In the genomic region with DNA sequence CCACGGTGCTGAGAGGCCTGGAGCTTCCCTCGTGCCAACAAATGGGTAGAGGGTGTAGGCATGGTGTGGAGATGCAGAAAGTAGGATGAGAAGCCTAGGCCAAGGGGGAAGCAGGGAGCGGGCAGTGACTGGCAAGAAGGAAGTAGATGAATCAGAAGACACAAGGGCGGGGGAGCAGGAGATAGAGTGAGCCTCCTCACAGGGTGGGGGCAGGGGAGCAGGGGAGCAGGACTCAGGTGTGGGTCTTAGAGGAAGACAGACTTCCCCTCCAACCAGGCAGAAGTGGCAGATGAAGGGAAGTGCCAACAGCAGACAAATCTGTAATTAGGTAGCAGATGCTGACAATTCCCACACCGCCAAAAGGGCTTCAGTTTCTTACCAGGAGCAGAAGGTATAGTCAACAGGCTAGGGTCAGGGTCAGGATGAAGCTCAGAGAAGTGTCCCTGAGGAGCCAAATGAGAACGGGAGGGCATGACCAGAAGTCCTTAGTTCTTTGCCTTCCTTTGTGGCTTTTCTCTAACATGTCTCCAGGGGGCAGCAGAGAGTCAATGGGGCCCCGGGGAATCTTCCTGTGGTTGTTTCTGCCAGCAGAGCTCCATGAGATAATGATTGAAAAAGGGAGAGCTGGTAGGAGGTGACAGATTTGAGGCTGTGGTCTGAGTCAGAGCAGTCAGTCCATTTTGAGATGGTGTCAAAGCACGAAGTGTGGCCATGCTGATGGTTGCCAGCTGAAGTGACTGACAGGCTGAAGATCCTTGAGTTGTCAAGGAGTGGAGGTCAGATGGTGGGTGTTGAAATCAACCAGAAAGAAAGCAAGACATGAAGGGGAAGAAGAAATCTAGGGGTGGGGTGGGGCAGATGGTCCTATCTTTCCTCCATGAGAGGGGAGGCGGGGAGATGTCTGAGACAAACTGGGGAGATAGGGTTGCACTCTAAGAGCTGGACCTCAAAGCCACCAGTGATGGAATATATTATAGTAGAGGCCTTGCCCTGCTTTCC, we compare ENCODE assay signal across 9 mouse cellular contexts. TPM values are rescaled to one million over a fixed set of nuclear protein-coding genes. Genes with fewer than 3 reads are reported as not detected.
A peak's percentile ranks its signal among the peaks of the same experiment; 100 is the strongest.
DNase-seq lines count a peak whose midpoint lies in the region; ATAC-seq and TF ChIP-seq lines count a peak whose summit lies in the region.
"Had no signal": no experiment of that assay in that cellular context is flagged by ENCODE, and none has a peak within 500 bp of the region (broad histone marks: within the 10 kb centered on the region; RNA-seq: fewer than 3 reads in every experiment).

No protein-coding gene starts in this region.

- no peak for ATAC-seq in intestine, embryonic 14.5 days (replicated peaks; ENCODE audit: low FRiP score, low TSS enrichment, low read depth)
- no peak for ATAC-seq in intestine, embryonic 16.5 days
- ATAC-seq in G1E (ENCODE audit: extremely low read depth, insufficient number of reproducible peaks, low FRiP score, poor library complexity, severe bottlenecking), result no peak

- H3K36me3 ChIP-seq in intestine, embryonic 14.5 days (ENCODE audit: control insufficient read depth, insufficient read depth, low read length), result peaks cover 64% of the 10 kb centered on the region
- peaks cover 9% of the 10 kb centered on the region for H3K36me3 ChIP-seq in intestine, embryonic 16.5 days (ENCODE audit: control insufficient read depth, insufficient read depth, low read length)
- peaks cover 99% of the 10 kb centered on the region for H3K36me3 ChIP-seq in G1E (replicated peaks)
- peaks cover 84% of the 10 kb centered on the region for H3K36me3 ChIP-seq in macrophage (ENCODE audit: inconsistent target)

- peak; percentile 74 for DNase-seq in intestine, embryonic 14.5 days (ENCODE audit: low spot score)
- DNase-seq in A20 (ENCODE audit: low read depth, low spot score), result peak; percentile 64
- DNase-seq in G1E (ENCODE audit: low spot score), result peak; percentile 59
- peak; percentile 67 to 70 for DNase-seq in cerebellum, postnatal 10 days
- DNase-seq in kidney, postnatal 10 days, result peak; percentile 69
- peak; percentile 72 for DNase-seq in thymus, postnatal 14 days

- 69% methylated on average over 9 of the region's 9 CpGs for WGBS in intestine, embryonic 14.5 days
- 67% methylated on average over 9 of the region's 9 CpGs for WGBS in intestine, embryonic 16.5 days
- WGBS in macrophage (ENCODE audit: missing documents), result 24% methylated on average over 9 of the region's 9 CpGs

- no peak overlapping the region for H3K4me2 ChIP-seq in intestine, embryonic 14.5 days (ENCODE audit: low read length)
- no peak overlapping the region for H3K4me2 ChIP-seq in intestine, embryonic 16.5 days (ENCODE audit: low read depth, low read length)
- H3K4me2 ChIP-seq: limb, embryonic 13.5 days had no signal

- no peak overlapping the region for H3K4me3 ChIP-seq in intestine, embryonic 14.5 days (ENCODE audit: low read depth, low read length)
- no peak overlapping the region for H3K4me3 ChIP-seq in intestine, embryonic 16.5 days (ENCODE audit: low read length)
- H3K4me3 ChIP-seq in G1E (ENCODE audit: low read depth, low read length), result no peak overlapping the region
- H3K4me3 ChIP-seq in macrophage (ENCODE audit: inconsistent target), result no peak overlapping the region
- H3K4me3 ChIP-seq: limb, embryonic 13.5 days had no signal

- no peaks in the 10 kb centered on the region for H3K4me1 ChIP-seq in intestine, embryonic 14.5 days (replicated peaks; ENCODE audit: control insufficient read depth, insufficient read depth, low read length)
- H3K4me1 ChIP-seq in intestine, embryonic 16.5 days (ENCODE audit: control insufficient read depth, insufficient read depth, low read length), result no peaks in the 10 kb centered on the region
- peaks cover 22% of the 10 kb centered on the region for H3K4me1 ChIP-seq in G1E (ENCODE audit: insufficient read depth, low read depth, low read length)
- H3K4me1 ChIP-seq: limb, embryonic 13.5 days had no signal

- H3K9me3 ChIP-seq in intestine, embryonic 14.5 days (ENCODE audit: control insufficient read depth, low read length), result no peaks in the 10 kb centered on the region
- H3K9me3 ChIP-seq in intestine, embryonic 16.5 days (ENCODE audit: control insufficient read depth, low read length), result no peaks in the 10 kb centered on the region
- H3K9me3 ChIP-seq in G1E (replicated peaks), result no peaks in the 10 kb centered on the region
- H3K9me3 ChIP-seq: limb, embryonic 13.5 days had no signal

- no peak overlapping the region for H3K27ac ChIP-seq in intestine, embryonic 14.5 days (ENCODE audit: low read depth)
- H3K27ac ChIP-seq in intestine, embryonic 16.5 days (ENCODE audit: low read length), result no peak overlapping the region
- H3K27ac ChIP-seq in macrophage, result peak overlapping the region; percentile 82
- H3K27ac ChIP-seq: limb, embryonic 13.5 days had no signal

- no peak overlapping the region for H3K9ac ChIP-seq in intestine, embryonic 14.5 days (ENCODE audit: low read length)
- H3K9ac ChIP-seq in intestine, embryonic 16.5 days (ENCODE audit: low read depth, low read length), result no peak overlapping the region
- H3K9ac ChIP-seq: limb, embryonic 13.5 days had no signal

- no peaks in the 10 kb centered on the region for H3K27me3 ChIP-seq in intestine, embryonic 14.5 days (replicated peaks; ENCODE audit: control insufficient read depth, insufficient read depth, low read length)
- no peaks in the 10 kb centered on the region for H3K27me3 ChIP-seq in intestine, embryonic 16.5 days (replicated peaks; ENCODE audit: control insufficient read depth, insufficient read depth, low read length)
- no peaks in the 10 kb centered on the region; the same call in 1 of the 2 replicates for H3K27me3 ChIP-seq in G1E (ENCODE audit: insufficient read depth, low read length)
- H3K27me3 ChIP-seq: limb, embryonic 13.5 days had no signal

- peak; percentile 84 for TF ChIP-seq CTCF in G1E (IDR thresholded peaks at IDR 0.05; ENCODE audit: low read depth, low read length)

- H3K79me2 ChIP-seq in macrophage (ENCODE audit: inconsistent target), result no peaks in the 10 kb centered on the region; the same call in 1 of the 2 replicates

RNA-seq across cellular contexts. Expression of gene Islr2, which starts 22.1 kb away (rescaled TPM):
- polyA plus RNA-seq in intestine, embryonic 14.5 days (2014; fragmentation: Nextera tagmentation; extraction: Ambion mirVana), result 1.7 and 1.8 TPM in 2 replicates
- polyA plus RNA-seq in intestine, embryonic 16.5 days (2015; fragmentation: Nextera tagmentation; extraction: Ambion mirVana), result 0.83 and 1.0 TPM in 2 replicates
- total RNA-seq in G1E (2014; fragmentation: Nextera tagmentation) (not detected in 2 replicates), G1E (2017) (0.11 TPM in 1 of 2 replicates, not detected in the other)
- polyA plus RNA-seq in G1E (2012) (0.03 and 0.04 TPM in 2 replicates), macrophage (2018) (not detected in 3 replicates)
- total RNA-seq in macrophage (2018; cell fraction: chromatin; rRNA removed), result 1 to 10 TPM in 1 of 26 experiments, under 1 TPM in 4, not detected in 21; 0.18 to 1.4 (median 0.41) TPM
- under 1 TPM in 3 of 26 experiments, not detected in 23; 0.04 to 0.24 (median 0.05) TPM for total RNA-seq in macrophage (2018; cell fraction: cytosol; rRNA removed)
- total RNA-seq in macrophage (2018; cell fraction: nucleus; rRNA removed), result 1 to 10 TPM in 2 of 26 experiments, under 1 TPM in 7, not detected in 17; 0.15 to 2.3 (median 0.26) TPM

RNA-seq across cellular contexts. Expression of gene Islr, which starts 22.1 kb away (rescaled TPM):
- 65.5 and 71.3 TPM in 2 replicates for polyA plus RNA-seq in intestine, embryonic 14.5 days (2014; fragmentation: Nextera tagmentation; extraction: Ambion mirVana)
- 70.7 and 77.5 TPM in 2 replicates for polyA plus RNA-seq in intestine, embryonic 16.5 days (2015; fragmentation: Nextera tagmentation; extraction: Ambion mirVana)
- total RNA-seq in G1E (2014; fragmentation: Nextera tagmentation) (not detected in 2 replicates), G1E (2017) (0.12 and 0.22 TPM in 2 replicates)
- polyA plus RNA-seq in G1E (2012) (not detected in 2 replicates), macrophage (2018) (not detected in 3 replicates)
- 1 to 10 TPM in 1 of 26 experiments, not detected in 25; 8.1 TPM for total RNA-seq in macrophage (2018; cell fraction: chromatin; rRNA removed)
- under 1 TPM in 3 of 26 experiments, not detected in 23; 0.07 TPM for total RNA-seq in macrophage (2018; cell fraction: cytosol; rRNA removed)
- total RNA-seq in macrophage (2018; cell fraction: nucleus; rRNA removed), result 1 to 10 TPM in 1 of 26 experiments, not detected in 25; 1.7 TPM

RNA-seq across cellular contexts. Expression of gene Pml, which starts 23.4 kb away (rescaled TPM):
- 16.9 and 17.7 TPM in 2 replicates for polyA plus RNA-seq in intestine, embryonic 14.5 days (2014; fragmentation: Nextera tagmentation; extraction: Ambion mirVana)
- polyA plus RNA-seq in intestine, embryonic 16.5 days (2015; fragmentation: Nextera tagmentation; extraction: Ambion mirVana), result 12.4 and 13.7 TPM in 2 replicates
- total RNA-seq in G1E (2014; fragmentation: Nextera tagmentation), result 101 and 108 TPM in 2 replicates
- total RNA-seq in G1E (2017), result 19.0 and 22.3 TPM in 2 replicates
- 163 and 217 TPM in 2 replicates for polyA plus RNA-seq in G1E (2012)
- total RNA-seq in macrophage (2018; cell fraction: chromatin; rRNA removed), result 100 to 1,000 TPM in 20 of 26 experiments, 10 to 100 TPM in 6; 41.8 to 438 (median 201) TPM
- 100 to 1,000 TPM in 8 of 26 experiments, 10 to 100 TPM in 18; 24.3 to 136 (median 65.2) TPM for total RNA-seq in macrophage (2018; cell fraction: cytosol; rRNA removed)
- 100 to 1,000 TPM in 21 of 26 experiments, 10 to 100 TPM in 5; 55.4 to 358 (median 161) TPM for total RNA-seq in macrophage (2018; cell fraction: nucleus; rRNA removed)
- polyA plus RNA-seq in macrophage (2018), result 34.6 to 63.1 TPM (median 37.1 TPM) in 3 replicates

RNA-seq across cellular contexts. Expression of gene Stoml1, which starts 26.8 kb away (rescaled TPM):
- 21.3 and 22.9 TPM in 2 replicates for polyA plus RNA-seq in intestine, embryonic 14.5 days (2014; fragmentation: Nextera tagmentation; extraction: Ambion mirVana)
- 21.1 and 22.4 TPM in 2 replicates for polyA plus RNA-seq in intestine, embryonic 16.5 days (2015; fragmentation: Nextera tagmentation; extraction: Ambion mirVana)
- total RNA-seq in G1E (2014; fragmentation: Nextera tagmentation) (7.4 and 8.6 TPM in 2 replicates), G1E (2017) (6.9 and 8.8 TPM in 2 replicates)
- polyA plus RNA-seq in G1E (2012) (6.0 and 6.4 TPM in 2 replicates), macrophage (2018) (18.3 to 33.2 TPM (median 18.3 TPM) in 3 replicates)
- total RNA-seq in macrophage (2018; cell fraction: chromatin; rRNA removed), result 100 to 1,000 TPM in 13 of 26 experiments, 10 to 100 TPM in 13; 27.1 to 163 (median 99.6) TPM
- total RNA-seq in macrophage (2018; cell fraction: cytosol; rRNA removed), result 10 to 100 TPM; 10.7 to 62.8 (median 27.9) TPM
- total RNA-seq in macrophage (2018; cell fraction: nucleus; rRNA removed), result 100 to 1,000 TPM in 7 of 26 experiments, 10 to 100 TPM in 19; 29.0 to 154 (median 81.6) TPM

Comparison
In these comparisons a context has a peak if more than half of its experiments do, and no peak if none do; other contexts are left out.
1. RNA of gene Islr, which starts 22.1 kb away (polyA plus RNA-seq): 70.7 to 77.5 TPM in intestine, embryonic 16.5 days and 65.5 to 71.3 TPM in intestine, embryonic 14.5 days; not detected in G1E and not detected in macrophage; every median in the first group is over 10 times any median in the second.
2. Peak in every context shown above with its lines, with median percentiles within 50 percentile points of each other: DNase-seq.